Mouse (Mus musculus) liver, embryonic 18 days (tissue): ENCODE measurements around the gene Zfp954. TPM values are rescaled to one million over a fixed set of nuclear protein-coding genes. Genes with fewer than 3 reads are reported as not detected.

Source experiments
- polyA plus RNA-seq: library from polyadenylated mRNA; depleted of rRNA; stranded (reverse); fragments of >200 nt; gene quantifications from 2 replicates; pipeline ENCODE4 v1.2.3, GENCODE M21; 2012; rRNA removed

The Zfp954 gene
- polyA plus RNA-seq = 3.2 and 3.5 TPM in 2 replicates

GRCm38 (mm10) chr7:7120921-7121601 is at the start of gene Zfp954:
Zfp954 (minus strand) TSS chr7:7121488.

GRCm38 (mm10) chr7:7136379-7136866 is 15.1 kb upstream of the Zfp954 start, which contains the start of gene Zfp773:
Zfp773 (minus strand) TSS chr7:7136755.

Other genes with a start within 250 kb of the Zfp954 start
- not detected in 2 replicates for gene Aurkc, start 126.2 kb downstream of the Zfp954 start, polyA plus RNA-seq
- 0.10 and 0.13 TPM in 2 replicates for gene Zfp773, start 15.3 kb upstream of the Zfp954 start, polyA plus RNA-seq
- 0.34 and 0.42 TPM in 2 replicates for gene Zfp418, start 49.8 kb upstream of the Zfp954 start, polyA plus RNA-seq
- gene Zfp772, start 88.5 kb upstream of the Zfp954 start, polyA plus RNA-seq = 1.1 and 1.2 TPM in 2 replicates
- 0.34 and 0.52 TPM in 2 replicates for gene Vmn2r29, start 125.8 kb upstream of the Zfp954 start, polyA plus RNA-seq
- gene Gm45844, start 156.8 kb upstream of the Zfp954 start, polyA plus RNA-seq = 0.31 and 0.49 TPM in 2 replicates
- 7.8 TPM in 2 replicates for gene Clcn4, start 179.4 kb upstream of the Zfp954 start, polyA plus RNA-seq
- gene Vmn2r30, start 216.1 kb upstream of the Zfp954 start, polyA plus RNA-seq = not detected in 2 replicates